Mouse (Mus musculus): ENCODE results near the gene Snta1. TPM values are rescaled to one million over a fixed set of nuclear protein-coding genes. Genes with fewer than 3 reads are reported as not detected.
A peak's percentile ranks its signal among the peaks of the same experiment; 100 is the strongest.
"Not testable (repeated sequence)": the region's sequence is repeated elsewhere in the genome, so short reads cannot be mapped to it uniquely, and the experiment has no call there.

Snta1 gene
- polyA plus RNA-seq, 1 experiment: not detected

DNA sequence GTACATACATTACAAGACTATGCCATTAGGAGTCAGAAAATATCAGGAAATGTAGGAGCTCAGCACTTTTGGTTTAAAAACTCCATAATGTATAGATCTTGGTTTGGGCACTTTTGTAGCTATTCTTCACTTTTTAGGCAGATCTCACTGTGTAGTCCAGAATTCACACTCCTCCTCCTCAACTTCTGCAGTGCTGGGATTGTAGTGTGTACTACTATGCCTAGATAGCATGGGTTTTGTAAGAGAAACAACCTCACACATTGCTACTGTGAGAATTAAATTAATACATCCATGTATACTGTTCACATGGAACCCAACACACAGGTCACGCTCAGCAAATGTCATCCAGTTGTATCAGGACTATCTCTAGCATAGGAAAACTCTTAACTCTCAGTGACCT lies 40.4 kb downstream of the Snta1 start:
- no peak for TF ChIP-seq POLR2A (IDR thresholded peaks at IDR 0.05; ENCODE audit: insufficient read depth, low read depth, low read length)
- no peak for TF ChIP-seq CTCF (IDR thresholded peaks at IDR 0.05; ENCODE audit: insufficient read depth, low read depth, low read length)
- WGBS: 98% methylated on average over 1 of the region's 1 CpGs
- H3K4me1 ChIP-seq (ENCODE audit: control insufficient read depth, insufficient read depth, low read length): no peaks in the 10 kb centered on the region
- no peak overlapping the region for H3K27ac ChIP-seq (ENCODE audit: insufficient read depth, low read depth, low read length)
- H3K4me3 ChIP-seq (ENCODE audit: insufficient read depth, low read depth, low read length): no peak overlapping the region

DNA sequence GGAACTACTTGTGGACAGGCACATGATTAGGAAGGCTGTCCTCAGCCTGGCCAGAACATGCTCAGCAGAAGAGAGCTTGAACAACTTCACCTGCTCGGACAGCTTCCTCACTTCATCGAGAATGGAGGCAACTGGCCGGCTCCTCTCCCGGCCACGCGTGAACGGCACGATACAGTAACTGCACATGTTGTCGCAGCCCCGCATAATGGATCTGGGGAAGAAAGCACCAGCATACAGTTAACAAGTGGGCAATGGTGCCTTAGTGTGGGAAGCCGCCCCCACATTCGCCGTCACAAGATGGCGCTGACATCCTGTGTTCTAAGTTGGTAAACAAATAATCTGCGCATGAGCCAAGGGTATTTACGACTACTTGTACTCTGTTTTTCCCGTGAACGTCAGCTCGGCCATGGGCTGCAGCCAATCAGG lies 53.9 kb downstream of the Snta1 start:
- peak overlapping the region; percentile 39 for H3K4me3 ChIP-seq (ENCODE audit: insufficient read depth, low read depth, low read length)
- H3K4me1 ChIP-seq (ENCODE audit: control insufficient read depth, insufficient read depth, low read length): not testable (repeated sequence)
- WGBS: 82% methylated on average over 15 of the region's 19 CpGs
- H3K27ac ChIP-seq (ENCODE audit: insufficient read depth, low read depth, low read length): peak overlapping the region; percentile 54

- no peaks in the 10 kb centered on the region for H3K4me1 ChIP-seq (ENCODE audit: control insufficient read depth, insufficient read depth, low read length)
- no peak overlapping the region for H3K4me3 ChIP-seq (ENCODE audit: insufficient read depth, low read depth, low read length)
- WGBS: 95% methylated on average over 3 of the region's 3 CpGs
- TF ChIP-seq POLR2A (IDR thresholded peaks at IDR 0.05; ENCODE audit: insufficient read depth, low read depth, low read length) (no peak), CTCF (IDR thresholded peaks at IDR 0.05; ENCODE audit: insufficient read depth, low read depth, low read length) (no peak)
- no peak overlapping the region for H3K27ac ChIP-seq (ENCODE audit: insufficient read depth, low read depth, low read length)
Measured at GRCm38 (mm10) chr2:154348152-154348551, 59.7 kb downstream of the Snta1 start.

DNA sequence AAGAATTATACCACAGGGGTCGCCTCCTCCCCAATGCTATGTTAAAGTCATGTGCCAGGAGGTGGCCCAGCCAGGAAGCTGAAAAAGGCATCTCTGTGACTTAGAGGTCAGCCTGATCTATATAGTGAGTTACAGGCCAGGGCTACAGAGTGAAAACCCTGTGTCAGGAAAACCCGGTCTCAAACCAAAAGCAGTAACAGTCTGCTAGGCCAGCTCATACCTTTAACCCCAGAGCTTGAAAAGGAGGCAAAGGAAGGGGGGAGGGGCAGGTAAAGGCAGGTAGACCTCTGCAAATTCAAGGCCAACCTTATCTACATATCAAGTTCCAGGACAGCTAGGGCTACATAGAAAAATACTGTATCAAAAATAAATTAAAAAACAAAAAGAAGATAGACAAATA lies 68.5 kb downstream of the Snta1 start:
- H3K27ac ChIP-seq (ENCODE audit: insufficient read depth, low read depth, low read length): no peak overlapping the region
- 76% methylated on average over 2 of the region's 2 CpGs for WGBS
- no peak overlapping the region for H3K4me3 ChIP-seq (ENCODE audit: insufficient read depth, low read depth, low read length)
- H3K4me1 ChIP-seq (ENCODE audit: control insufficient read depth, insufficient read depth, low read length): no peaks in the 10 kb centered on the region
- no peak for TF ChIP-seq CTCF (IDR thresholded peaks at IDR 0.05; ENCODE audit: insufficient read depth, low read depth, low read length)
- no peak for TF ChIP-seq POLR2A (IDR thresholded peaks at IDR 0.05; ENCODE audit: insufficient read depth, low read depth, low read length)

DNA sequence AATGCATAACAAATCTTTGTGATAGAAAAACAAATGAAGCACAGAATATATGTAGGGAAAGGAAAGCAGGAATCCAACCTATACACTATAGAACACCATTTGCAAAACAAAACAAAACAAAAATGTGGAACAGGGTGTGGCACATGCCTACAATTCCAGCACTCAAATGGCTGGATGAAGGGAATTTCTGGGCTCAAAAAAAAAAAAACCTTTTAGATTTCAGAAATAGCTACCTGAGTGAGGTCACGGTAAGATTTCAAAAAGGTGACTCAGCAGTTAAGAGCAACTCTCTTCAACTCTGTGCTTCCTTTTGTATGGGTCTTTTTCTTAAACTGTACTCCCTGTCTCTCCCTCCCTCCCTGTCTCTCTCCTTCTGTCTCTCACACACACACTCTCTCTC lies 69.7 kb downstream of the Snta1 start:
- Histone ChIP-seq H3K4me1 (ENCODE audit: control insufficient read depth, insufficient read depth, low read length) (no peaks in the 10 kb centered on the region), H3K27ac (ENCODE audit: insufficient read depth, low read depth, low read length) (no peak overlapping the region), H3K4me3 (ENCODE audit: insufficient read depth, low read depth, low read length) (no peak overlapping the region)
- WGBS: 81% methylated on average over 1 of the region's 1 CpGs
- TF ChIP-seq POLR2A (IDR thresholded peaks at IDR 0.05; ENCODE audit: insufficient read depth, low read depth, low read length) (no peak), CTCF (IDR thresholded peaks at IDR 0.05; ENCODE audit: insufficient read depth, low read depth, low read length) (no peak)

DNA sequence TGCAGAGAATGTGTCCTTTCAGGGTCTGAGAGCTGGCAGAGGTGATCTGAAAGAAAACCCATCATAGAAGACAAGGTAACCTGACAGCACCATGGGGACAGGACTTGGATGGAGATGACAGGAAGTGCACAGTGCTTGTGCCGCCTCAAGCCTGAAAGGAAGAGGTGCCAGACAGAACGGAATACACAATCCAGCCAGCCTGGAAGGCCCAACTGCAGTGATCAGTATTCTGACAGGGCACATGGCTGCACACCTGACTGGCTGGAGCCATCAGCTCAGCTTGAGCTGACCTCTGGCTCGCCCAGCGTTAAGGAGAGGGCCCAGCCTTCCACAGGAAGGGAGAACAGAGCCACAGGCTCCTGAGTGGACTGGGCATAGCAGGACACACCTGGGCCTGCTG lies 72.3 kb downstream of the Snta1 start:
- H3K27ac ChIP-seq (ENCODE audit: insufficient read depth, low read depth, low read length): no peak overlapping the region
- 88% methylated on average over 4 of the region's 4 CpGs for WGBS
- no peaks in the 10 kb centered on the region for H3K4me1 ChIP-seq (ENCODE audit: control insufficient read depth, insufficient read depth, low read length)
- TF ChIP-seq POLR2A (IDR thresholded peaks at IDR 0.05; ENCODE audit: insufficient read depth, low read depth, low read length) (no peak), CTCF (IDR thresholded peaks at IDR 0.05; ENCODE audit: insufficient read depth, low read depth, low read length) (no peak)
- no peak overlapping the region for H3K4me3 ChIP-seq (ENCODE audit: insufficient read depth, low read depth, low read length)

DNA sequence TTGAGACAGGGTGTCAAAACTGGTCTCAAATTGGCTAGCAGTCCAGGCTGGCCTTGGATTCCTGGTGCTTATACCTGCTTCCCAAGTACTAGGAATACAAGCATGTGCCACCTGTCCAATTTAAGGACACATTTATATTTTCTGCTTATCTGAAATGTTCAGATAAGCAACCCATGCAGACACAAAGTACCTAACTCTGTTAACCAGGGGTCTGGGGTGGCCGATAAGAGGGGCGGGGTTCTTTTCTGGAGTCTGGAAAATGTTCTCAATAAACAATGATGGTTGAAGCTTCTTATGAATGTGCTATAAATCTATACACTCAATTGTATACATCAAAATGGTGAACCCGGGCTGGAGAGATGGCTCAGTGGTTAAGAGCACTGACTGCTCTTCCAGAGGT lies 81.0 kb downstream of the Snta1 start:
- WGBS: 84% methylated on average over 3 of the region's 3 CpGs
- Histone ChIP-seq H3K4me3 (ENCODE audit: insufficient read depth, low read depth, low read length) (no peak overlapping the region), H3K27ac (ENCODE audit: insufficient read depth, low read depth, low read length) (no peak overlapping the region), H3K4me1 (ENCODE audit: control insufficient read depth, insufficient read depth, low read length) (no peaks in the 10 kb centered on the region)
- TF ChIP-seq CTCF (IDR thresholded peaks at IDR 0.05; ENCODE audit: insufficient read depth, low read depth, low read length): no peak
- TF ChIP-seq POLR2A (IDR thresholded peaks at IDR 0.05; ENCODE audit: insufficient read depth, low read depth, low read length): no peak

Other genes starting within 250 kb of the Snta1 start
- gene Bpifa5, start 245.5 kb downstream of the Snta1 start, polyA plus RNA-seq (2012; ENCODE audit: insufficient read depth, insufficient read length, low replicate concordance, missing spikeins): not detected in 2 replicates
- not detected in 2 replicates for gene Bpifb1, start 217.3 kb downstream of the Snta1 start, polyA plus RNA-seq (2012; ENCODE audit: insufficient read depth, insufficient read length, low replicate concordance, missing spikeins)
- gene Bpifb5, start 184.4 kb downstream of the Snta1 start, polyA plus RNA-seq (2012; ENCODE audit: insufficient read depth, insufficient read length, low replicate concordance, missing spikeins): not detected in 2 replicates
- not detected in 2 replicates for gene Bpifb9a, start 150.2 kb downstream of the Snta1 start, polyA plus RNA-seq (2012; ENCODE audit: insufficient read depth, insufficient read length, low replicate concordance, missing spikeins)
- gene Bpifb9b, start 100.9 kb downstream of the Snta1 start, polyA plus RNA-seq (2012; ENCODE audit: insufficient read depth, insufficient read length, low replicate concordance, missing spikeins): not detected in 2 replicates
- not detected in 2 replicates for gene Cdk5rap1, start 35.1 kb downstream of the Snta1 start, polyA plus RNA-seq (2012; ENCODE audit: insufficient read depth, insufficient read length, low replicate concordance, missing spikeins)
- not detected in 2 replicates for gene Cbfa2t2, start 28.4 kb upstream of the Snta1 start, polyA plus RNA-seq (2012; ENCODE audit: insufficient read depth, insufficient read length, low replicate concordance, missing spikeins)
- gene 1700003F12Rik, start 139.0 kb upstream of the Snta1 start, polyA plus RNA-seq (2012; ENCODE audit: insufficient read depth, insufficient read length, low replicate concordance, missing spikeins): not detected in 2 replicates
- not detected in 2 replicates for gene Actl10, start 143.7 kb upstream of the Snta1 start, polyA plus RNA-seq (2012; ENCODE audit: insufficient read depth, insufficient read length, low replicate concordance, missing spikeins)
- gene Necab3, start 150.8 kb upstream of the Snta1 start, polyA plus RNA-seq (2012; ENCODE audit: insufficient read depth, insufficient read length, low replicate concordance, missing spikeins): not detected in 2 replicates
- gene E2f1, start 161.8 kb upstream of the Snta1 start, polyA plus RNA-seq (2012; ENCODE audit: insufficient read depth, insufficient read length, low replicate concordance, missing spikeins): not detected in 2 replicates
- not detected in 2 replicates for gene Pxmp4, start 195.6 kb upstream of the Snta1 start, polyA plus RNA-seq (2012; ENCODE audit: insufficient read depth, insufficient read length, low replicate concordance, missing spikeins)
- not detected in 2 replicates for gene Zfp341, start 205.2 kb upstream of the Snta1 start, polyA plus RNA-seq (2012; ENCODE audit: insufficient read depth, insufficient read length, low replicate concordance, missing spikeins)
- gene 4930519P11Rik, start 205.3 kb upstream of the Snta1 start, polyA plus RNA-seq (2012; ENCODE audit: insufficient read depth, insufficient read length, low replicate concordance, missing spikeins): not detected in 2 replicates
- gene Chmp4b, start 243.6 kb upstream of the Snta1 start, polyA plus RNA-seq (2012; ENCODE audit: insufficient read depth, insufficient read length, low replicate concordance, missing spikeins): 288 TPM in 1 of 2 replicates, not detected in the other

All from olfactory bulb, adult 2 months (tissue).